Mouse (Mus musculus) adipocyte (in vitro differentiated cells): Measurements from ENCODE around the gene Slc39a1.

Experiments
- DNase-seq: peaks from one replicate; pipeline ENCODE4 v3.0.0-alpha.2; 2016; ENCODE audit warnings: low spot score

Slc39a1 gene

GRCm38 (mm10) chr3:90247960-90248745, at the start of gene Slc39a1:
TSS of gene Slc39a1 (plus strand) at chr3:90248172.
- DNase-seq: peak; percentile 98

GRCm38 (mm10) chr3:90202884-90203283, 45.1 kb upstream of the Slc39a1 start:
- DNase-seq: no peak

DNA sequence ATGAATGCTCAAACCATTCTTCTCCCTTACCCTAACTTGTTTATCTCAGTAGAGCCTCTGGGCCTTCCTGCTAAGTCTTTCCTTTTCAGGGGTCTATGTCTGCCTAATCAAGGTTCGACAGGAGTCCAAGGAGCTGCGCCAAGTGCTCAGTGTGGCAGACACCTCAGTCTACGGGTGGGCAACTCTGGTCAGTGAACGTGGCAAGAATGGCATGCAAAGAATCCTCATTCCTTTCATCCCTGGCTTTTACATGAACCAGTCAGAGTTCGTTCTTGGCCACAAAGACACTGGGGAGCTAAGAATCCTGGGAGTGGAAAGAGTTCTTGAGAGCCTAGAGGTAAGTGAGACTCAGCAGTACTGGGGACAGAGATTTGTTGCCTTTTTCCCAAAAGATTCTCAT, 44.4 kb upstream of the Slc39a1 start:
- no peak for DNase-seq

- DNase-seq: no peak
Measured at GRCm38 (mm10) chr3:90204582-90204981, 43.4 kb upstream of the Slc39a1 start.

DNA sequence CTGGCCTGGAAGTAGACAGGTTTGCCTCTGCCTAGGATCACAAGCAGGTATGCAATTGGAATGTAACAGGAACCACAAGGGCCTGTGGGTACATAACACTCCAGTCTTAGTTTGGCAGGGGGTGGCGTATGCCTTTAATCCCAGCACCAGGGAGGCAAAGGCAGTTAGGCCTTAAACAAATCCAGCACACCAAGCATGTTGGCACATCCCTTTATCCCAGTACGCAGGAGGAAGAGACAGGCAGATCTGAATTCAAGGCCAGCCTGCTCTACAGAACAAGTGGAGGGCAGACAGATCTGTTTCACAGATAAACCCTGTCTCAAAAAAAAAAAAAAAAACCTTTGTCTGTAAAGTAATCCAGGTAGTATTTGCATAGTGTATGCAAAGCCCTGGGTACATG, 39.3 kb upstream of the Slc39a1 start:
- no peak for DNase-seq

- DNase-seq: no peak
Measured at GRCm38 (mm10) chr3:90209908-90210566, 37.9 kb upstream of the Slc39a1 start.

DNA sequence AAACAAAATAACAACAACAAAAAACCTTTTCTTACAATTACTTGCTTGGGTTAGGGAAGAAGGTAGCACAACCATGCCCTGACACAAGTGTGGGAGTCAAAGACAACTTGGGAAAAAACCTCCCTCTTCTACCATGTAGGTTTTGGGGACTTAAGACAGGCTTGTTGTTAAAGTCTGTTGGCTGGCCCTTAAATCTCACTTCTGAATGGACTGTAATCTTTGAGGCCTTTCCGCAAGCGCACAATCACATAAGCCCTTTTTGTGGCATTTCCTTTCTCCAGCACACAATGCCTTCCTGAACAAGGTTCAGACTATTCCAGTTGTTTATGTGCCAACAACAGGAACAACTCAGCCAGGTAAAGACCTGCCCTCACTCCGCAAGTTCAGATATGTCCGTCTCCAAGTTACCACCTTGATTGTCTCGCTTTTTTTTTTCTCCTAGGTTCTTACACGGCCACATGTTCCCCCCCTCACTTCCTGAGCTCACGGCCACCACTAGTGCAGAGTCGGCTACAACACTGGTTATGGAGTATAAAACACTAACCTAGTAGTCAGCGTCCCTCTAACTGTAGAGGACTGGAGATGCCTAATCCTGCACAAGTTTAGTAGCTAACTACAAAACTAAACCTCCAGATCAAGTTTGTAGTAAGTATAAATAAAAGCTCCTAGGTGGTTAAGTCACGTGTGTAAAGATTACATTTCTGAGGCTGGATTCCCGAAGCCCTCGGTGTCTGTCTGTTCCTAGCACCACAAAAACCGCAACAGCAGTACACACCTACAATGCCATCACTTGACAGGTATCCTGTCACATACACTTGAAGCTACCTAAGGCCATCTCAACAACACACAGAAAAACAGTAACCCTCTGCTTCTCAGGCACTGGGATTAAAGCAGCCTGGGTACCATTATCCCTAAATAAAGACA, 36.2 kb upstream of the Slc39a1 start:
- DNase-seq: no peak

DNA sequence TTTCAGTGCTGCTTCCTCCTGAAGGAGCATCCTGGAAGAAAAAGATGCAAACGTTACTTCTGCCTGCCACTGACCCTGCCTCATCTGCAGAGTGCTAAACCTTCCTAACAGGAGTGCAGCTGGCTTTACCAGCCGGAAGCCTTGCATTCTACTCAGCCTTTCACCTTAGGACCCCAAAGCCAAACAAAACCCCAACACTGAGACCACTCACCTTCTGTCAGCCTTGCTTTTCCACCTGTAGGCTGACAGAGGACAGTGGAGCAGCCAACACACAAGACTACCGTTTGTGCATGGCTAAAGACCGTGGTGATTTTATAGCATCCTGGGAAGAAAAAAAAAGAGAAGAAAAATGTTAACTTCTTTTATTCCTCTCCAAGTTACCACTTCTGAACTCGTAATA, 35.2 kb upstream of the Slc39a1 start:
- DNase-seq: no peak

DNA sequence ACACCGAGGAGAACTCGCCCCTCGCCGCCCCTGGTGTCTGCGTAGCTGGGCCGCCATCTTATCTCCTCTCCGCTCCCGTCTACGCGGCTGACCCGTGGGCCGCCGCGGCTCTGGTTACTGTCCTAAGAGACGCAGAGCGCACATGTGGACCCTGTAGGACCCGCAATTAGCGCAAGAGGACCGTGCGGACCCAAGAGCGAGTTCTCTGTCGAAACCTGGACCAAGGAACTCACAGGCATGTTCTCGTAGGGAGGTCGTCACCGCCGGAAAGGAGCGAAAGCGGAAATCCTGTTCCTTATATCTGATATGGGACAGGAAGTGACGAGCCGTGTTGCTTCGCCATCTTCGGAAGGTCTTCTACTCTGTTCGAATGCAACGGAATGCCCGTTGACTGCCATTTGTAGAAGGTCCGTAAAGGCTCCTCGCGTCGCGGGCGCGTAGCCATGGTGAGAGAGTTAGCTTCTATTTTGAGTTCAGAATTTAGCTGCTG, 34.5 kb upstream of the Slc39a1 start, which contains the start of the genes Rps27 and Rab13:
TSS of gene Rps27 (minus strand) at position 275 of the 490 bp plus-strand sequence.
TSS of gene Rab13 (plus strand) at position 319 of the 490 bp plus-strand sequence.
- DNase-seq: peak; percentile 96

GRCm38 (mm10) chr3:90213956-90214684, 33.9 kb upstream of the Slc39a1 start:
- DNase-seq: no peak

DNA sequence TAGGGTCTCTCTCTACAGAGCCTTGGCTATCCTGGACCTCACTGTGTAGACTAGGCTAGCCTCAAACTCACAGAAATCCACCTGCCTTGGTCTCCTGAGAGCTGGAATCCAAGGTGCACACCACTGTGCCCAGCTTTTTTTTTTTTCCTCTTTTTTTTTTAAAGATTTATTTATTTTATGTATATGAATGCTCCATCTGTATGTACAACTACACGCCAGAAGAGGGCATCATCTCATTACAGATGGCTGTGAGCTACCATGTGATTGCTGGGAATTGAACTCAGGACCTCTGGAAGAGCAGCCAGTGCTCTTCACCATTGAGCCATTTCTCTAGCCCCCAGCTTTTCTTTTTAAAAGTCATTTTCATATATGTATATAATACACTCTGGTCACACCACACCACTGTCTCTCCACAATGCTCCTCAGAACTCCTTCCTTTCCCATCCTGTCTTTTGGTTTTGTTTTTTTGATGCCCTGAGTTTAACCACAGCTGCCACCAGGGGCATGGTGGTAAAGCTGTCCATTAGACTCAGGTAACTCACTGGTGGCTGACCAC, 32.1 kb upstream of the Slc39a1 start:
- DNase-seq: no peak

DNA sequence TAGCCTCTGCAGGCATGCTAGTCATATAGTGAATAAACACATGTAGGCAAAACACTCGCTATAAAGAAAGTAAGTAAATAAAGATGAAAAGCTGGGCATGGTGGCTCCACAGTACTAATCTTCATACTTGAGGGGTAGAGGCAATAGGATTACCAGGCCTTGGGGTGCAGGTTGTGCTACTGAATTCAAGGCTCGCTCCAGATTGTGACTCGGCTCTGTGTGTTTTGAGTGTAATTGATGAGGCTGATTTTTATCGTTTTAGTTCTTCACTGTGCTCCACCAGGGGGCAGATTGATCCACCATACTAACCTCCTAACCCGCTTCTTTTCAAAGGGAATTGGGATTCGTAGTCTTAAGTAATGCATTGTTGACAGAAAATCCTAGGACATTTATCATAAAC, 27.9 kb upstream of the Slc39a1 start:
- peak; percentile 84 for DNase-seq

- peak; percentile 86 for DNase-seq
Measured at GRCm38 (mm10) chr3:90220531-90220951, 27.4 kb upstream of the Slc39a1 start.

DNA sequence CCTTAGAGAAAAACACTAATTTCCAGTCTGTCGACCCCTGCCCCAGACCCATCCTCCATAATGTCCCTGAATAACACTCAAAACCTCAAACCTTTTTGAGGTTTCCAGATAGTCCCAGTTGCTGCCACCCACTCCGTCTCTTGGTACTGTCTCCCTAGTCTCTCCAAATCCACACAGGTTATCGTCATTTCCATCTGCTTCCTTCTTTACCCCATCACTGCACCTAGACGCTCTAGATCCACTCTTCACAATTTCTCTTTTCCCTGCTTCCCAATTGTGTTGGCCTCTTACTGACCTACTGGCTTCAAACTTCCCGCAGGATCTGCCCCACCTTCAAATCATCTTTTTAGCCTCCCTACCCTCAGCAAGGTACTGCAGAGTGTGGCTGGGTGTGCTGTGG, 26.8 kb upstream of the Slc39a1 start:
- no peak for DNase-seq

DNA sequence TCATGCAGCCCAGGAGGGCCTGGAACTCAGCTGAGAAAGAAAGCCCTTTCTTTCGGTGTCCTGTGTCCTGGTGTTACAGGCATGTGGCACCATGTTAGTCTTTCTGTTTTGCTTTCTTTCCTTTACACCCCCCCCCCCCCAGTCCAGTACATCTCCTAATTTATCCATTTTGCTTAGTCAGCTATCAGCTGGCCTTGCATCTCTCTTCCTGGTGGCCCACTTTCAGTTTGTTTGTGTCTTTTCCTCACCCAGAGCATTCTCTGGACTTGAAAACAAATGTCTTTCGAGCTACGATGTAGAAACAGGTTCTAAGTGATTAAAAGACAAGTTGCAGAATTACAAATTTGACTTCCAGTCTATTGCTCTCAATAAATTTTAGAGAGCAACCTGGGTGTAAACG, 25.5 kb upstream of the Slc39a1 start:
- no peak for DNase-seq

- no peak for DNase-seq
Measured at GRCm38 (mm10) chr3:90222941-90223340, 25.0 kb upstream of the Slc39a1 start.

DNA sequence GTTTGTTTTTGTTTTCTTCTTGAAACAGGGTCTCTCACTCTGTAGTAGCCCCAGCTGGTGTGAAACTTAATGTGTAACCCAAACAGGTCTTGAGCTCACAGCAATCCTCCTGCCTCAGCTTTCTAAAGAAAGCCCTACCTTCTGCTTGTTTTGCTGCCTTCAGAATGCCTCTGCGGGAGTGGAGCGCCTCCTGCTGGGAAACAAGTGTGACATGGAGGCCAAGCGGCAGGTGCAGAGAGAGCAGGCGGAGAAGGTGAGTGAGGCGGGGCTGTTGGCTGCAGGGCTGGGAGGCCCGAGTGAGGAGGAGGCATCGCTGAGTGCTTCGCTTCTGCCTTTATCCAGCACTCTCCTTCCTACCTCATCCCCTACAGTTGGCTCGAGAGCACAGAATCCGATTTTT, 23.6 kb upstream of the Slc39a1 start:
- DNase-seq: no peak

DNA sequence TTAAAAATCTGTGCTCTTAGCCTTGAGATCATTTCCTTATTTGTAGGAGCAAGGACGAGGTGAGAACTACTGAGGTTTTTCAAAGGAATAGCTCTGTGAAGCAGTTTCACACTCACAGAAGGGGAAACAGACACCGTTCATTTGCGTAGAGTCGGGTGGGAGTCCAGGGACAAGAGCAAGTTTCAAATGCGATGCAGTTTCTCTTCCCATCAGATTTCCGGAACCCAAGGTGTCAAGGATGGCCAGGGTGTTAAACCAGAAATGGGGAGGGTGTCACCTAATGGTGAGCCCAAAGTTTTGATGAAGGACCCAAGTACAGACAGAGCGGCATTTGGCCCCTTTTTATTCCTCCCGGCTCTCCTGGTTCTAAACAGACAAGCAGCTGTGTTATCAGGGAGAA, 16.9 kb upstream of the Slc39a1 start:
- no peak for DNase-seq

DNA sequence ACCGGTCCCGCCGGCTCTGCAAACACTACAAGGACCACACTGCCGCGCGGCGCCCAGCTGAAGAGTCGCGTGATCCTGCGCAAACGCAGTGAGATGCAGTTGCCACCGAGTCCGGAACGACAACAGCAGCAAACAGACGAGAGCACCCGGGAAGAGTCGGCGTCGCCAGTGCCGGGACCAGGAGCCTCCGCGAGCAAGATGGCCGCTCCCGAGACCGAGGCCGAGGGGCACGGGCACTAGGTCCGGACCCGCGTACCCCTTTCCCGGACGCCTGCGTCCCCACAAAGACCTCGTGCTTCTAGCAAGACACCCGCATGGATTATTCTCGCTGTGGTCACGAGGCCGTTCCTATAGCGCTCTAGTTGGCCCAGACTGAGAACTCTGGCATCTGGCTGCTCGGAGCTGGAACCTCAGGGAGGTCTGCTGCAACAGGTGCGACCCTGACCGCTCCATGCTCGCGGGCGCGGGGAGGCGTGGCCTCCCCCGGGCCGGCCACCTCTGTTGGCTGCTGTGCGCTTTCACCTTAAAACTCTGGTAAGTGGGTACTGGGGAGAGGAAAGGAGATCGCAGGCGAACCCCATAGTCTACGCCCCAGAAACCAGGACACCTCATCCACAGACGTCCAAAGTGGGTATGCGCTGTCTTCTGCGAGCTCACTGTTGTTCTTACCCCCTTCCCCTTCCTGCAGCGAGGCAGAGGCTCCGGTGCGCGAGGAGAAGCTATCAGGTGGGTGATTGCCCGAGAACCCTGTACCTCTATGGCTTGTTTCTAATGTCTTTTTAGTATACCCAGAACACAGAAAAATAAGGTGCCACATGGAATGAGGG, 16.3 kb upstream of the Slc39a1 start, which contains the start of gene Jtb:
TSS of gene Jtb (plus strand) at position 91 of the 827 bp plus-strand sequence.
- peak; percentile 95 for DNase-seq

DNA sequence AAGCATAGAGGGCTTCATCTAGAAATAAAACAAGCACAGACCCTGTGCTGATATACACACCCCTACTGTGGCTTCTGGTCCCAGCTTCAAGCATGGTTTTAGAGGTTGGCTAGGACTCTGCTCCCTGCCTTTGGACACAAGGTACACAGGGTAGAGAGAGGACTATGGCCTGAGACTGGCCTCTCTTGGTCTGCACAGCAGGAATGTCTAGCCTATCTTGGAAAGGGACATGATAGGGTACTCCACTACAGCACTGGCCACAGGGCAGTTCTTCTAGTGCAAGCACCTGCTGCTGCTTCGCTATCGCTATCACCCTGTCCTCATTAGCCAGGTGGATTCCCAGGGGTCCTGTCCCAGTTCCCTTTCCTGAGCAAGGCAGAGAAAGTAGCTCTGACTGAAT, 6.7 kb upstream of the Slc39a1 start:
- DNase-seq: no peak
